ENCODE assay signal across 8 mouse cellular contexts in the genomic region with DNA sequence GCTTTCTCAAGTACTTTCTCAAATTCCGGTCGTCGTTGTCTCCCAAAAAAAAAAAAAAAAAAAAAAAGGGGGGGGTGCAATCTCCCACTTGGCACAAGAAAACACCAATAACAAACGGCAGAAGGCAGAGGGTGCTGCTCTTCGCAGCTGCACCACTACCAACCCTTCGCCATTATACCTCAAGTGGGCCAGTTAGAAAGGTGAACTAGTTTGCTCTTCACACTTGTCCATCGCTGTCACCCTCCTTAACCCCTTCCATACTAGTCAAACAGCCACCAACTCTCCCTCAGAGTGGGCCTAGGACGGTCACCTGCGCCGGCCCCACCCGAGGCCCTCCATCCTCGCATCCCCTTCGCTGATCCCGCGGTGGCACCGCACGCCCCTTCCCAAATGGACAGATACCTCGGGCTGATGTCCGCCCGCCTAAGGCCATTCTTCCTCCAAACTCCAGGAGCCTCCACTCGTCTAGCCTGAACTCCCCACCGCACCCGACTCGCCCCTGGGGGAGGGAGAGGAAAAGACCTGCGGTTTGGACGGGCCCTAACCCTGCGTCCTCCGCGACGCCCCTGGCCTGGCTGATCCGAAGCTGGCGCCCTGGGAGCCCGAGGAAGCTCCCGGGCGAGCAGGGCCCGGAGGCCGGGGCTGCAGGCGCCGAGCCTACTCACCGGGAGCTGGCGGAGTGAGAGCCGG. TPM values are rescaled to one million over a fixed set of nuclear protein-coding genes. Genes with fewer than 3 reads are reported as not detected.
DNase-seq lines count a peak whose midpoint lies in the region; ATAC-seq and TF ChIP-seq lines count a peak whose summit lies in the region.

No protein-coding gene starts in this region.

- peak overlapping the region; percentile 95 for H3K27ac ChIP-seq in forebrain, postnatal 0 days (ENCODE audit: low read depth, low read length)
- H3K27ac ChIP-seq in hindbrain, embryonic 16.5 days (ENCODE audit: low read depth, low read length) = peak overlapping the region; percentile 98
- H3K27ac ChIP-seq in limb, embryonic 13.5 days = peak overlapping the region; percentile 97
- peak overlapping the region; percentile 98 for H3K27ac ChIP-seq in midbrain, embryonic 13.5 days

- H3K4me2 ChIP-seq in forebrain, postnatal 0 days (ENCODE audit: low read depth) = peak overlapping the region; percentile 78
- peak overlapping the region; percentile 71 for H3K4me2 ChIP-seq in hindbrain, embryonic 16.5 days (ENCODE audit: low read length)
- H3K4me2 ChIP-seq in limb, embryonic 13.5 days (replicated peaks) = peak overlapping the region; percentile 79
- peak overlapping the region; percentile 76 for H3K4me2 ChIP-seq in midbrain, embryonic 13.5 days (replicated peaks)

- peak; percentile 49 for TF ChIP-seq CTCF in forebrain, postnatal 0 days (IDR thresholded peaks at IDR 0.05; ENCODE audit: low read depth)

- peak; percentile 59 for ATAC-seq in forebrain, postnatal 0 days
- peak; percentile 81 for ATAC-seq in hindbrain, embryonic 16.5 days
- ATAC-seq in limb, embryonic 13.5 days (ENCODE audit: low FRiP score, low read depth) = peak; percentile 62
- ATAC-seq in midbrain, embryonic 13.5 days = peak; percentile 88

- peak overlapping the region; percentile 99 for H3K4me3 ChIP-seq in forebrain, postnatal 0 days (ENCODE audit: low read depth, low read length)
- H3K4me3 ChIP-seq in hindbrain, embryonic 16.5 days (ENCODE audit: low read length) = peak overlapping the region; percentile 68
- H3K4me3 ChIP-seq in limb, embryonic 13.5 days = peak overlapping the region; percentile 88
- peak overlapping the region; percentile 91 for H3K4me3 ChIP-seq in midbrain, embryonic 13.5 days (replicated peaks)

- peaks cover 12% of the 10 kb centered on the region for H3K4me1 ChIP-seq in forebrain, postnatal 0 days (ENCODE audit: insufficient read depth)
- peaks cover 17% of the 10 kb centered on the region for H3K4me1 ChIP-seq in hindbrain, embryonic 16.5 days (ENCODE audit: control insufficient read depth, insufficient read depth, low read depth, low read length)
- peaks cover 18% of the 10 kb centered on the region for H3K4me1 ChIP-seq in limb, embryonic 13.5 days
- H3K4me1 ChIP-seq in midbrain, embryonic 13.5 days (replicated peaks) = peaks cover 22% of the 10 kb centered on the region

- H3K36me3 ChIP-seq in forebrain, postnatal 0 days (ENCODE audit: insufficient read depth) = no peaks in the 10 kb centered on the region
- H3K36me3 ChIP-seq in hindbrain, embryonic 16.5 days (ENCODE audit: control insufficient read depth, insufficient read depth, low read length) = no peaks in the 10 kb centered on the region
- no peaks in the 10 kb centered on the region for H3K36me3 ChIP-seq in limb, embryonic 13.5 days
- no peaks in the 10 kb centered on the region for H3K36me3 ChIP-seq in midbrain, embryonic 13.5 days

- under 1% methylated on average over 41 of the region's 42 CpGs for WGBS in forebrain, postnatal 0 days
- WGBS in hindbrain, embryonic 16.5 days = under 1% methylated on average over 42 of the region's 42 CpGs
- under 1% methylated on average over 41 of the region's 42 CpGs for WGBS in limb, embryonic 13.5 days
- under 1% methylated on average over 37 of the region's 42 CpGs for WGBS in midbrain, embryonic 13.5 days

- no peaks in the 10 kb centered on the region for H3K9me3 ChIP-seq in forebrain, postnatal 0 days (ENCODE audit: low read length)
- no peaks in the 10 kb centered on the region for H3K9me3 ChIP-seq in hindbrain, embryonic 16.5 days (ENCODE audit: control insufficient read depth, low read length)
- no peaks in the 10 kb centered on the region for H3K9me3 ChIP-seq in limb, embryonic 13.5 days
- H3K9me3 ChIP-seq in midbrain, embryonic 13.5 days = no peaks in the 10 kb centered on the region

- peak; percentile 39 to 63 for DNase-seq in thymus, adult 18-20 months
- DNase-seq in thymus, postnatal 4 days = no peak
- DNase-seq in cerebellum, adult 8-10 months = peak; percentile 53
- peak; percentile 65 for DNase-seq in forebrain, postnatal 0 days
- DNase-seq in spleen, adult 12 weeks (ENCODE audit: low spot score) = peak; percentile 33

- peak overlapping the region; percentile 96 for H3K9ac ChIP-seq in forebrain, postnatal 0 days
- H3K9ac ChIP-seq in hindbrain, embryonic 16.5 days (ENCODE audit: low read depth, low read length) = peak overlapping the region; percentile 98
- H3K9ac ChIP-seq in limb, embryonic 13.5 days = peak overlapping the region; percentile 99
- peak overlapping the region; percentile 99 for H3K9ac ChIP-seq in midbrain, embryonic 13.5 days (replicated peaks)

- H3K27me3 ChIP-seq in forebrain, postnatal 0 days (ENCODE audit: insufficient read depth, low read length) = no peaks in the 10 kb centered on the region
- no peaks in the 10 kb centered on the region for H3K27me3 ChIP-seq in hindbrain, embryonic 16.5 days (replicated peaks; ENCODE audit: control insufficient read depth, insufficient read depth, low read length)
- H3K27me3 ChIP-seq in limb, embryonic 13.5 days = no peaks in the 10 kb centered on the region
- H3K27me3 ChIP-seq in midbrain, embryonic 13.5 days = no peaks in the 10 kb centered on the region

RNA-seq across cellular contexts. Expression of gene Pigl, which starts 1.6 kb away (rescaled TPM):
- total RNA-seq in forebrain, postnatal 0 days (2014; rRNA removed) = 4.6 and 4.8 TPM in 2 replicates
- polyA plus RNA-seq in forebrain, postnatal 0 days (2015; fragmentation: Nextera tagmentation; extraction: Ambion mirVana) = 4.6 and 5.9 TPM in 2 replicates
- 8.3 and 10.8 TPM in 2 replicates for polyA plus RNA-seq in hindbrain, embryonic 16.5 days (2015; fragmentation: Nextera tagmentation; extraction: Ambion mirVana)
- 8.9 and 9.6 TPM in 2 replicates for polyA plus RNA-seq in limb, embryonic 13.5 days (2015; fragmentation: Nextera tagmentation; extraction: Ambion mirVana)
- polyA plus RNA-seq in midbrain, embryonic 13.5 days (2015; fragmentation: Nextera tagmentation; extraction: Ambion mirVana) = 9.1 and 9.2 TPM in 2 replicates

RNA-seq across cellular contexts. Expression of gene Ncor1, which starts 1.7 kb away (rescaled TPM):
- total RNA-seq in forebrain, postnatal 0 days (2014; rRNA removed) = 117 and 122 TPM in 2 replicates
- polyA plus RNA-seq in forebrain, postnatal 0 days (2015; fragmentation: Nextera tagmentation; extraction: Ambion mirVana) = 108 and 153 TPM in 2 replicates
- polyA plus RNA-seq in hindbrain, embryonic 16.5 days (2015; fragmentation: Nextera tagmentation; extraction: Ambion mirVana) = 60.1 and 135 TPM in 2 replicates
- polyA plus RNA-seq in limb, embryonic 13.5 days (2015; fragmentation: Nextera tagmentation; extraction: Ambion mirVana) = 170 and 173 TPM in 2 replicates
- polyA plus RNA-seq in midbrain, embryonic 13.5 days (2015; fragmentation: Nextera tagmentation; extraction: Ambion mirVana) = 150 and 174 TPM in 2 replicates
